Mouse (Mus musculus): ENCODE data around the gene Fndc4.

Gene Fndc4

DNA sequence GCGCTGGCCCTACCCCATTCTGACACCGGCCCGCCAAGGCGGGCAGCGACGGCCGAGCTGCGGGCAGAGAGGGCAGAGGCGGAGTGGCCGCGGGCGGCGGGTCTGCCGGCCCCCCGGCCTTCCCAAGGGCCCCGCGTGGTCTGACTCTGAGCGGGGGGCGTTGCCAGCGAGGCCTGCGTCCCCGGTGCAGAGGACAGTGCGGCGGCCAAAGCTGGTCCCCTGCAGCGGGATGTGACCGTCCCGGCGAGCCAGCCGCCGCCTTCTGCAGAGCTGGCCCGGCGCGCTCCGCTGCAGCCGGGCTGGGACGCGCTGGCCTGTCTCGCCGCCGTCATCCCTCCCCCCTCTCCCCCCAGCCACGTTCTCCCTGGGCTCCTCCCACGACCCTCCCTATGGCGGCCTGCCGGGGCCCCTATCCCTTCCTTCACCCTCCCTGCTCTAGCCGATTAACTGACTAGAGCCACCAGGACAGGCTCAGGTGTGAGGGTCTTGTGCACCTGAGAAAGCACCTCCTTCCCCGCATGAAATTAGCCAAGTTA is at the start of gene Fndc4:
Fndc4 (minus strand) TSS at position 475 of the 536 bp plus-strand sequence.
- no peak for DNase-seq (ENCODE audit: low spot score in 2 of 2)

GRCm38 (mm10) chr5:31328255-31328654 is 32.4 kb upstream of the Fndc4 start:
- DNase-seq (ENCODE audit: low spot score in 2 of 2) = peak in 1 of 2 experiments; percentile 59

DNA sequence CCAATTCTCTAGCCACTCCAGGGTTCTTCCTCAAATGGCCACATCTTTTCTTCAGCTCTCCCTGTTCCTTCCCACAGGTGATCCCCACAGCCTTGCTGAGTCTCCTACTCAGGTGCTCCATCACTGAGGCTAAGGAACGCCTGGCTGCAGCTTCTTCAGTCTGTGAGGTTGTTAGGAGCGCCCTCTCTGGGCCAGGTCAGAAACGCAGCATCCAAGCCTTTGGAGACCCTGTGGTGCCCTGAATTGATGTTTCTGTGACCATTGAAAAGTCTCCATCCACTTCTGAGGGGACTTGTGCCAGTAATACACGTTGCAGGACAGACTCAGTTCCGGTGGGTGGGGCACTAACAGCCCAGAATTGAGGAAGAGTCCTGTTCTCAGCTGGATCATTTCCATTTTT is 31.0 kb upstream of the Fndc4 start:
- DNase-seq (ENCODE audit: low spot score in 2 of 2) = no peak

DNA sequence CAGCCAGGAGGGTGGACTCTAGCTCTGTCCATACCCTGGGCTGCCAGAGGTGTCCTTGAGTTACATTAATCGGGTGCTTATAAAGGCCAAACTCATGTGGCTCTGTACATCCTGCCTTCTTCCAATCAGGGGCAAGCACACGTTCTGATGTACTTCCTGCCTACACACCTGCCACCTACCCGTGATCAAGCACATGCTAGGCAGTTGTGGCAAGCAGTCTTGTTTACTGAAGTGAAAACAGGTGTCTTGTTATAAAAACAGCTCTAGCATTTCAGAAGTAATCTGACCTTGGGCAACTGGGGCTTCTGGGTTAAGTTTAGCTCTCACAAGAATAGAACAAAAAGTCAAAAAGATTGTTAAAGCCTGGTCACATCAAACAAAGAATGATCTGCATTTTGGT is 28.2 kb upstream of the Fndc4 start:
- DNase-seq (ENCODE audit: low spot score in 2 of 2) = no peak

GRCm38 (mm10) chr5:31322776-31323175 is 26.9 kb upstream of the Fndc4 start:
- no peak for DNase-seq (ENCODE audit: low spot score in 2 of 2)

DNA sequence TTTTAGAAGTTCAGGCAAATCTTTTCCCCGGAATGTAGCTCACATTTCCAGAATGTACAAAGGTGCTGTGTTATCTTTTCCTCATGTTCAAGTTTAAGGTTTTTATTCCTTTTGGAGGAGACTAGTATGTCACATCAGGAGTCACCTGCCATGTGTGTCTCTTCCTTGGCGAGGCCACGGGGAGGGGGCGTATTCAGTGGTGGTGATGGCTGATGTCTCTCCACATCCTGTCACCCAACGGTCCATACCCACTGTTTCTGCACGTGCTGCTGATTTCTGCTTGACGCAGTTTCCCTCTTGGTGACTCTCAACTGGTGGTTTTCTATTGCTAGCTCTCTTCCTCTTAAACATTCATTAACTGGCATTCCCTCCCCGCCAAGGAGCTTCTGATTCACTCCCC is 16.9 kb upstream of the Fndc4 start:
- DNase-seq (ENCODE audit: low spot score in 2 of 2) = peak; percentile 32 to 42

DNA sequence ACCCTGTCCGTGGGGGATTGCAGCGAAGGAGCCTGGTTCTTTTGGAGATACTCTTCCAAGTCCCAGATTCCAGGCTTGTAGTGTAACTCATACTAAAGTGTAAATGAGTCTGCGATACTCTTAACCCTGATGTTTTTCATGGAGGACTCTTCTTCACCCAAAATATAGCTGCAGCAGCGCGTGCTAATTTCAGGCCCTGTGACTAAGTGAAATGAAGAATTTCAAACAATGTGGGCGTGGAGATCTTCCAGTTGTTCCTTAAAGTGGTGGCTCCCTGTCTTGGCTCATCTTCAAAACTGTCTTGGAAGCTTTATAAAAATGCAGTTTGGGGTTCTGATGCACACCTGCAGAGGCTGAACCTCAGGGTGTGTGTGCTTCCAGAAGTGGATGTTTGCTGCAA is 7.2 kb upstream of the Fndc4 start:
- no peak for DNase-seq (ENCODE audit: low spot score in 2 of 2)

DNA sequence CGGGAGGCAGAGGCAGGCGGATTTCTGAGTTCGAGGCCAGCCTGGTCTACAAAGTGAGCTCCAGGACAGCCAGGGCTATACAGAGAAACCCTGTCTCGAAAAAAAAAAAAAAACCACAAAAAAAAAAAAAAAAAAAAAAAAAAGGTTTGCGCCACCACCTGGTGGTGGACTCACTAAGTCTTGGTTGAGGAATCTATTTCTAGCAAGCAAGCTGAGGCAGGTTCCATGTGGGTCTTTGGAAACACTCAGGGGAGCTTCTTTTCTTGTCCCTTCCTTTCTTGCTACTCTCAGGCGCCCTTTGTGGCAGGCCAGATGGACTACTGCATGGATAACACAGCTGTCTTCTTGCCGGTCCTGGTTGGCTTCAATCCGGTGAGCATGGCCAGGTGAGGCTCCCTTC is 6.0 kb upstream of the Fndc4 start:
- no peak for DNase-seq (ENCODE audit: low spot score in 2 of 2)

GRCm38 (mm10) chr5:31298486-31298885 is 2.6 kb upstream of the Fndc4 start:
- DNase-seq (ENCODE audit: low spot score in 2 of 2) = no peak

- no peak for DNase-seq (ENCODE audit: low spot score in 2 of 2)
These were observed 2.1 kb upstream of the Fndc4 start for GRCm38 (mm10) chr5:31297981-31298380.

DNA sequence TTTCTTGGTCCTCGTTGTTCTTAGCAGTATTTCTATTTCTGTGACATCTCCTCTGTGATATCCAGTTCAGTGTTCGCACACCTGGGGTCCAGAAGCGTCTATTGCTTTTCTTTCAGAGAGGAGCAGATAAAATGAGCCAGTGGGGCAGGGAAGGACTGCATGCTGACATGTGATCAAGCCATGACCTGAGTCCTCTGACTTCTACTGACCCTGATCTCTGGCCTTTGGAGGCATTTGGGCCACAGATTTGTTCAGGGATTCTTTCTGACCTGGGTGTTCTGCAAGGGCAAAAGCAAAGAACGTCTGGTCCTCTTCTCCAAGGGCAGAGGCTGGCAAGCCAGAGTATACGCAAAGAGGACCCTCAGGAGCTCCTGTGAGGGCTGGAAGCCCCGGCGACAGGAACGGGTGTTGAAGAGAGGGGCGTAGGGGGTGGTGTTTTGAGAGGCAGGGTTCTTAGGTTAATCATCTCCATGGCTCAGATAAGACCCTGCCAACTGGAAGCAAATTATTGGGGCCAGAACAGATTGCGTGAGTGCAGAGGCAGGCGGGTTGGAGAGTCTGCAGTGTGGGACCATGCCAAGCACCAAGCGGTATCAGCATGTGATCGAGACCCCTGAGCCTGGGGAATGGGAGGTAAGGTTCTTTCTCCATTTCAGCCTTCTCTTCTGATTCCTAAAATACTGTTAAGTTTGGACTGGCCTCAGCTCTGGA is 1.3 kb upstream of the Fndc4 start, which contains the start of gene Gckr:
Gckr (plus strand) TSS at position 397 of the 711 bp plus-strand sequence.
- no peak for DNase-seq (ENCODE audit: low spot score in 2 of 2)

DNA sequence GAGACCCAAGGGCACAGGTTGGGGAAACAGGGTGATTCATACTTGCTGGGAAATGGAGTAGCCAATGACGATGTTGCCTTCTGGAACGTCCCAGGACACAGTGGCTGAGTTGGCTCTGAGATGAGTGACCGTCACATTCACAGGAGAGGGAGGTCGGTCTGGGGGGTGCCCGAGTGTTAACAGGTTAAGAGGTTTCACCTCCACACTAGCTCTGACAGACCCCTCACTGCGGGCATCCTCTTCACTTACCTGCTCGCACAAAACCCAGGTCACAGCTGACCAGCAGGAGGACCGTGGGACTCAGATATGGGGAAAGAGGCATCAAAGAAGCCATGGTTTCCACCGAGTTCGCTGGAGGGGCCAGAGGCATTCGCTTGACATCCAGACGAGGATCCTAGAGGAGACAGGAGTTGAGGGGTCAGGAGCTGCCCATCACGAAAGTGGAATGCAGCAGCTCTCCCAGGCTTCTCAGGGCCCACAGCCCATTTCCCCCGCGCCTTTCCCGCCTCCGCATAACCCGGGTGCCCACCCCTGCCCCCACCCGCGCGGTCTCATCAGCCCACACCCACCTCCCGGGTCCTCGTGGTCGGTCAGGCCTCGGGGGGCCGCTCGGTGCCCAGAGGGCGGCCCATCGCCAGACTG is 795 bp downstream of the Fndc4 start:
- DNase-seq (ENCODE audit: low spot score in 2 of 2) = no peak

- DNase-seq (ENCODE audit: low spot score in 2 of 2) = no peak
These were observed 4.6 kb downstream of the Fndc4 start for GRCm38 (mm10) chr5:31291361-31291688.

GRCm38 (mm10) chr5:31290521-31291360 is 5.1 kb downstream of the Fndc4 start, which contains the start of gene Ift172:
Gene Ift172, minus strand, starts transcription at chr5:31291116.
- peak; percentile 93 to 96 for DNase-seq (ENCODE audit: low spot score in 2 of 2)

GRCm38 (mm10) chr5:31289626-31290230 is 6.2 kb downstream of the Fndc4 start:
- DNase-seq (ENCODE audit: low spot score in 2 of 2) = no peak

DNA sequence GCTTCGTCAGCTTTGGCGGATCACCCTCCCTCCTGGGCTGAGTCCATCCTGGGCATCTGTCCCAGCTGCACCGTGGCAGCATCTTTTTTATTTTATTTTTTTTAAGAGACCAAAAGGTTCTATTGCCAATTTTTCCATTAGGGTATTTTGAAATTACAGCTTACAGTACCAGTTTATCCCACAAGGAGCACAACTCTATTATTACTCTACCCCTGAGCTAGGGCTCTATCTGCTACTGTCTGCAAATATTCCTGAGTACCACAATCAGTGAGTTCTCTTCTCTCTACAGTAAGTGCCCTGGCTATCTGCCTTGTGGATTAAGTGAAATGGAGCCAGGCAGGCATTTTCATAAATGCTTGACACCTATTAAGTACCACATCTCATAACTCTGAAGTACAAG is 7.2 kb downstream of the Fndc4 start:
- DNase-seq (ENCODE audit: low spot score in 2 of 2) = no peak

GRCm38 (mm10) chr5:31288225-31288624 is 7.7 kb downstream of the Fndc4 start:
- DNase-seq (ENCODE audit: low spot score in 2 of 2) = no peak

DNA sequence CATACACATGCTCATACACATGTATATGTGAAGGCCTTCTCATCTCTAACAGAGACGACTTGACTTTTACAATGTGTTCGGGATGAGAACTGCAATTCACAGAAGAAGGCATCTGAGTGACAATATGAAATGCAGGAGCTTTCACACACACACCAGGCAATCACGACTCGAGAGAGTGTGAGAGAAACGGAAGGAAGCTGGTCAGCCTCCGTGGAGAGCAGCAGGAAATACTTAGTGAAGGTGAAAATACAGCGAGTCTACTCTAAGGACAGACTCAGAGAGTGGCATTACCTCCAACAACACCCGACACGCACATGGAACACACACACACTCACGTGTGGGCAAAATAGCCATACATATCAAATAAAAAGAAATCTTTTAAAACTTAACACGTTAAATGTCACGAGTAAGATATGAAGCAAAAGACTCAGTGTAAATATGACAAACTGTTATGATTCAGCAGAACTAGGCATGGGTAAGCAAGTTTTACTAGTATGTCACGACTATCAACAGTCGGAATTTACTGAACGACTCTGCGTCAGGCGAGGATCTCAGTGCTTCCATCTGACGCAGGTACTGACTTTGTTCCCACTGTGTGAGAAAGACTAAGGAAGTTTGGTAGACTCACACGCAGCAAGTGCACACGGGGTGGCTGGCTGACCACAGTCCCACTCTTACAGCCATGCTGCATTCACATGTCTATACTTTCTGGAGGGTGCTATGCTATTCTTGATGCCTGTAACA is 16.5 kb downstream of the Fndc4 start:
- no peak for DNase-seq (ENCODE audit: low spot score in 2 of 2)

DNA sequence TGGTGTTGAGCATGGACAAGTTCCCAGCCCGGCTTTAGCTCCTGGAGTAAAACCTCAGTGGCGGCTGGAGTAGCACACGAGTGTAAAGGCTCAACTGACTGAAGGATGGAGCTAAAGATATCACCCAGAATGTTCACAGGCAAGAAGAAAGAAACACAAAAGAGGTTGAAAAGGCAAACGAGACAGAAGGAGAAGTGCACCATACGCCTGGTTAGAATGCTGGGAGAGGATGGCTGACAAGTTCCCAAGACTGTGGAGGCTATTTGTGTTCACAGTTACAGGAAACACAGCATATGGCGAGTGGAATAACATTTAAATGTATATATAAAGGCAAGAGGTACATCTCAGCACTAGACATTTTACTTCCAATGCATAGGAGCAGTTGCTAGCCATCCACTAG is 22.9 kb downstream of the Fndc4 start:
- DNase-seq (ENCODE audit: low spot score in 2 of 2) = no peak

- no peak for DNase-seq (ENCODE audit: low spot score in 2 of 2)
These were observed 28.2 kb downstream of the Fndc4 start for GRCm38 (mm10) chr5:31267686-31268085.

DNA sequence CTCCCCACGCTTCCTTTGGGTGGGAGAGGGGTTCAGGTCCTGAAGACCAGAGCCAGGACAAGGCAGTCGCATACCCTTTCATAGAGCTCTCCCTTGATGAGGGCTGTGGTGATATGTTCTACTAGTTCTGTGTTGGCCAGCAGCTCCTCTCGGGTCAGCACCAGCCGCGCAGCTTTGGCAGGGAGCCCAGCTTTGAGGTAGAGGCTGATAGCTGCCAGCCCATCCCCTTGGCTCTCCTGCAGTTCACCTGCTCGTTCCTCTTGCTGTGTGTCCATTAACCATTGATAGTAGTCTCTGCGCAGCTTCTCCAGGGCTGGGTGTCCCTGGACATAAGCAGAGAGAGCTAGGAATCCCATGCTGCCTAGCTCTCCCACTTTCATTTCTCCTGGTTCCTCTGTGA is 29.8 kb downstream of the Fndc4 start:
- DNase-seq (ENCODE audit: low spot score in 2 of 2) = no peak

Data from thymus, postnatal 10 days (tissue).